Mouse (Mus musculus) left cerebral cortex, postnatal 25 days (tissue): Measurements from ENCODE around the gene Gng13. TPM values are rescaled to one million over a fixed set of nuclear protein-coding genes. Genes with fewer than 3 reads are reported as not detected.
"Not testable (repeated sequence)": the region's sequence is repeated elsewhere in the genome, so short reads cannot be mapped to it uniquely, and the experiment has no call there.

ENCODE experiments used
- DNase-seq, 2 experiments: peaks; one replicate each; pipeline ENCODE4 v3.0.0; 2022; ENCODE audit warnings: low spot score in 2 of 2, mixed read lengths in 1 of 2
- intact Hi-C: fragments of 180-260 bp; cut with DNase I; formaldehyde crosslinking; loops from one replicate; pipeline ENCODE4 v1.15.1; 2025
- total RNA-seq, 2 experiments: library from RNA; stranded (reverse); gene quantifications; 2 replicates each; pipeline ENCODE4 v1.2.3; 2021

The Gng13 gene
- total RNA-seq, 2 experiments from 2014 or later, result 176 to 196 TPM

GRCm38 (mm10) chr17:25727265-25728008 lies 10.5 kb downstream of the Gng13 start, which contains the start of the genes Chtf18 and Rpusd1:
TSS of gene Chtf18 (minus strand) at chr17:25727419.
TSS of gene Rpusd1 (plus strand) at chr17:25727670.
- intact Hi-C loops, result no loop called here
- peak; percentile 99 to 100 for DNase-seq

GRCm38 (mm10) chr17:25728009-25728270 lies 11.0 kb downstream of the Gng13 start:
- DNase-seq, result peak in 1 of 2 experiments; percentile 11
- intact Hi-C loops, result no loop called here

- DNase-seq, result peak; percentile 86 to 89
- intact Hi-C loops, result loop anchor here (1.0 to 5.0 kb wide), 2 partner anchors 40 to 69 kb away; partner anchors contain the start of gene Narfl
Measured at GRCm38 (mm10) chr17:25732082-25732481, 15.1 kb downstream of the Gng13 start.

GRCm38 (mm10) chr17:25735246-25735645 lies 18.3 kb downstream of the Gng13 start:
- intact Hi-C loops, result no loop called here
- DNase-seq, result no peak

- no peak for DNase-seq
- intact Hi-C loops, result no loop called here
Measured at GRCm38 (mm10) chr17:25735745-25736144, 18.8 kb downstream of the Gng13 start, which contains the start of gene Mslnl. TSS of gene Mslnl (plus strand) at chr17:25736042.

- no peak for DNase-seq
- intact Hi-C loops, result no loop called here
Measured at GRCm38 (mm10) chr17:25738861-25739260, 21.9 kb downstream of the Gng13 start.

GRCm38 (mm10) chr17:25741471-25741870 lies 24.5 kb downstream of the Gng13 start:
- DNase-seq, result not testable (repeated sequence)
- intact Hi-C loops, result loop anchor here (10.0 kb wide), 1 partner anchor 917 kb away; no protein-coding TSS in a partner anchor

GRCm38 (mm10) chr17:25743831-25744230 lies 26.9 kb downstream of the Gng13 start:
- intact Hi-C loops, result loop anchor here (10.0 kb wide), 1 partner anchor 919 kb away; no protein-coding TSS in a partner anchor
- no peak for DNase-seq

GRCm38 (mm10) chr17:25744311-25744710 lies 27.3 kb downstream of the Gng13 start:
- no peak for DNase-seq
- intact Hi-C loops, result loop anchor here (10.0 kb wide), 1 partner anchor 920 kb away; no protein-coding TSS in a partner anchor

GRCm38 (mm10) chr17:25748238-25748637 lies 31.3 kb downstream of the Gng13 start:
- intact Hi-C loops, result loop anchor here (10.0 kb wide), 1 partner anchor 923 kb away; no protein-coding TSS in a partner anchor
- DNase-seq, result peak in 1 of 2 experiments; percentile 47

GRCm38 (mm10) chr17:25749314-25749713 lies 32.3 kb downstream of the Gng13 start:
- intact Hi-C loops, result loop anchor here (10.0 kb wide), 1 partner anchor 925 kb away; no protein-coding TSS in a partner anchor
- DNase-seq, result no peak

- intact Hi-C loops, result no loop called here
- peak in 1 of 2 experiments; percentile 19 for DNase-seq
Measured at GRCm38 (mm10) chr17:25751446-25751845, 34.5 kb downstream of the Gng13 start.

GRCm38 (mm10) chr17:25754241-25754640 lies 37.3 kb downstream of the Gng13 start, which contains the start of gene Msln:
TSS of gene Msln (minus strand) at chr17:25754378.
- intact Hi-C loops, result no loop called here
- no peak for DNase-seq

- no peak for DNase-seq
- intact Hi-C loops, result no loop called here
Measured at GRCm38 (mm10) chr17:25755086-25755485, 38.1 kb downstream of the Gng13 start.

- DNase-seq, result no peak
- intact Hi-C loops, result no loop called here
Measured at GRCm38 (mm10) chr17:25755627-25756377, 38.8 kb downstream of the Gng13 start.

- DNase-seq, result no peak
- intact Hi-C loops, result no loop called here
Measured at GRCm38 (mm10) chr17:25756378-25757242, 39.6 kb downstream of the Gng13 start.

GRCm38 (mm10) chr17:25757691-25758090 lies 40.7 kb downstream of the Gng13 start:
- intact Hi-C loops, result no loop called here
- no peak for DNase-seq

- DNase-seq, result peak in 1 of 2 experiments; percentile 82
- intact Hi-C loops, result loop anchor here (5.0 kb wide), 1 partner anchor 42 kb away; no protein-coding TSS in a partner anchor
Measured at GRCm38 (mm10) chr17:25760148-25760547, 43.2 kb downstream of the Gng13 start.

- intact Hi-C loops, result loop anchor here (5.0 kb wide), 1 partner anchor 41 kb away; no protein-coding TSS in a partner anchor
- DNase-seq, result peak; percentile 59 to 85
Measured at GRCm38 (mm10) chr17:25761561-25761970, 44.6 kb downstream of the Gng13 start.
